Mouse (Mus musculus): ENCODE measurements around the gene Rev3l.

The Rev3l gene

DNA sequence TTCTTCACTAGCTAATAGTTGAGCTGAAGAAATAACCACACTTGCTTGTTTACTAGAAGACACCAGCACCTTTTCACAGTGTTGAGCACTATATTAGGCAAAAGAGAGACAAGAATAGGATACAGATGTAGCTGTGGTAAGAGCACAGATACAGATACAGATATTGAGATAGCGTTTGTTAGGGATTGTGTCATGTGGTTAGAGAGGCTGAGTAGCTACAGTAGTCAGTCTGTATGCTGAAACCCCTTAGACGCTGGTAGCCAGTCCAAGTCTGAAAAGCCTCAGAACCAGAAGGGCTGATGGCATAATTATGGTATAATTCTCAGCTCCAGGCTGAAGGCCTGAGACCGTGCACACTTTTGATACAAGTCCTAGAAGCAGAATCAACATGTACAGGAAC, 53.3 kb downstream of the Rev3l start:
- no peak for DNase-seq (ENCODE audit: low spot score)

GRCm38 (mm10) chr10:39793295-39793694, 61.4 kb downstream of the Rev3l start:
- DNase-seq (ENCODE audit: low spot score), result no peak

- DNase-seq (ENCODE audit: low spot score), result no peak
These were observed 79.6 kb downstream of the Rev3l start for GRCm38 (mm10) chr10:39811507-39811906.

GRCm38 (mm10) chr10:39842621-39843020, 110.7 kb downstream of the Rev3l start:
- no peak for DNase-seq (ENCODE audit: low spot score)

DNA sequence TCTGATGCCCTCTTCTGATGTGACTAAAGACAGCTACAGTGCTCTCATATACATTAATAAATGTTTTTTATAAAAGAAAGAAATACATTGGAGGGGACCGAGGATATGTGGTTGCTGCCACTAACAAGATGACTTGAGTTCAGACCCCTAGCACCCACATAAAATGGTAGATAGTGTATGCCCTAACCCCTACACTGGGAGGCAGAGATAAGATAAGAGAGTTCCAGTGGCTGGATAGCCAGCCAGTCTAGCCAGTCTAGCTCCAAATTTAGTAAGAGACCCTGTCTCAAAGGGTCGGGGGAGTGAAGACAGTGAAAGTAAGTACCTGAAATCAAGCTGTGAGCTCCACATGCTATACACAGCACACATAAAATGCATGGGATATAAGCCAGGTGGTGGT, 133.6 kb downstream of the Rev3l start:
- no peak for DNase-seq (ENCODE audit: low spot score)

GRCm38 (mm10) chr10:39888621-39889020, 156.7 kb downstream of the Rev3l start:
- peak; percentile 47 for DNase-seq (ENCODE audit: low spot score)

DNA sequence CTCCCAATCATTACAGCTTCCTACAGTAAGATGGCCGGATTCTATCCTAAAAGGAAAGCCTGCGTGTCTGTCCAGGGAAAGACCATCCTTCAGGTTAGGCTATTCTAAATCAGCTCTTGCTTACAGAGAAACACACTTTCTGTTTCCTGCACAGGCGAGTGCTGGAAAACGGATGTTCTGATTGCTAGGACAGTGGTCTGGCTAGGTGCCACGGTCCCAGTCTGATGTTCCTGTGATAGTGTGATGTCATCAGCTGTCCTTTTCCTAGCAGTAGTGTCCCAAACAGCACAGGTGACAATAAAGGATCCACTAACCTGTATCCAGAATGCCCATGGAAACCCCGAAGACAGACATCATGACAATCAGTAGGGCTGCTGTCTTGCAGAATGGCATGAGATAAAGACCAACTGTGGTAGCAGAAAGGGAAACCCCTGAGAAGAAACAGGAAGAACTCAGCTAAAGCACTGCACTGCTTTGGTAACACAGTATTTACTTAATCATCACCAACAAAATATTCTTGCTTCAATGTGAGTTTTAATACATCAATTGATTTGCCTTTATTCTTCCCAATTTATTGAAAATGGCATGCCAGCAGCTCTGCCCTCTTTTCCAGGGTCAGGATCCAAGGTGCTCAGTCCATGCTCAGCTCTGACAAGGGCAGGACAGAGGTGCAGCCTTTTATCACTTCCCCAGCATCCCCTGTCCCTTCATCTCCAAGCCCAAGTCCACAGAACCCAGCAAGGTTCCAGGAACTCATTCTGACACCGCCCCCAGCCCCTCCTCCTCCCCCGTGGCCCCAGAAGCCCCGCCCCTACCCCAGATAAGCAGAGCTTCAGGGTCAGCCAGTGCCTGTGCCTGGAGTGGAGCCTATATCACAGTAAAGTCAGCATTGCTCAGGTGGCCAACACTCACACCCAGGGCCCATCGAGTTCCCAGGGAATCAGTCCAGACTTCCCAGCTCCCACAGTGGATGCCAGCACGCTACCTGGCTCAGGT, 162.1 kb downstream of the Rev3l start:
- DNase-seq (ENCODE audit: low spot score), result peak; percentile 69

- no peak for DNase-seq (ENCODE audit: low spot score)
These were observed 164.6 kb downstream of the Rev3l start for GRCm38 (mm10) chr10:39896503-39896902.

- DNase-seq (ENCODE audit: low spot score), result peak; percentile 93
These were observed 167.0 kb downstream of the Rev3l start, which contains the start of gene Mfsd4b4 for GRCm38 (mm10) chr10:39898874-39899371. Gene Mfsd4b4, minus strand, starts transcription at chr10:39899238.

GRCm38 (mm10) chr10:39904191-39904590, 172.3 kb downstream of the Rev3l start:
- DNase-seq (ENCODE audit: low spot score), result no peak

DNA sequence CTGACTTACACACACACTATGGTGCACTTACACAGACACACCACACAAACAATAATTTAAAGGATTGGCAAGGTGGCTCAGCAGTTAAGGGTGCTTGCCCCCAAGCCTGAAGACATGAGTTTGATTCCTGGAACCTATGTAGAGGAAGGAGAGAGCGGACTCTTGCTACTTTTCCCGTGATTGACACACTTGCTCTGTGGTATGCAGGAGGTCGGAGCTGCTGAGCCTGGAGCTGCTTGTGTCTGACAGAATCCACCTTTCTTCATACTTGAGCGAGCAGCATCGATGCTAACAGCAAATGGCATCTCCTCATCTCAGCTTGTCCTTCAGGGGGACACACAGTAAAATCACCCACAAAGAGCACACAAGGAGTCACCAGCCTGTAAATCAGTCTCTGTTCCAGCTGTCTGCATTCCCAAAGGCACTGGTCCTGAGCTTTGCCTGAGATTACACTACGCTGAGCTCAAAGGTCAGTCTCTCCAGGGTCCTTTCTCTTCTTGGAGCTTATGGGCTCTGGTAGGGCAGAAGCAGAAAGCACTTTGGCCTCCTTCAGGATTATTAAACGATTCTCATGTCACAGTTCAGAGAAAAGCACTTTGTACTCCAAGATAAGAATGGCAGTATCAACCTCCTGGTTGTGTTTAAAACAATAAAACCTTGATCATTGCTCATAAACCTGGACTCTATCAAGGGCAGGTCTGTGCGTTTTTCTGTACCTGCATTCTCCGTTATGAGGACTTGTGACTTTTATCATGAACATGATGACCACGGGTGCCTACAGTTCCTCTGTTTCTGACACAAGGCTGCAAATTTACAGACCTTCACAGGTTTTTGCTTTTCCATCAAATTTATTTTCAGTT, 175.1 kb downstream of the Rev3l start:
- peak; percentile 73 for DNase-seq (ENCODE audit: low spot score)

DNA sequence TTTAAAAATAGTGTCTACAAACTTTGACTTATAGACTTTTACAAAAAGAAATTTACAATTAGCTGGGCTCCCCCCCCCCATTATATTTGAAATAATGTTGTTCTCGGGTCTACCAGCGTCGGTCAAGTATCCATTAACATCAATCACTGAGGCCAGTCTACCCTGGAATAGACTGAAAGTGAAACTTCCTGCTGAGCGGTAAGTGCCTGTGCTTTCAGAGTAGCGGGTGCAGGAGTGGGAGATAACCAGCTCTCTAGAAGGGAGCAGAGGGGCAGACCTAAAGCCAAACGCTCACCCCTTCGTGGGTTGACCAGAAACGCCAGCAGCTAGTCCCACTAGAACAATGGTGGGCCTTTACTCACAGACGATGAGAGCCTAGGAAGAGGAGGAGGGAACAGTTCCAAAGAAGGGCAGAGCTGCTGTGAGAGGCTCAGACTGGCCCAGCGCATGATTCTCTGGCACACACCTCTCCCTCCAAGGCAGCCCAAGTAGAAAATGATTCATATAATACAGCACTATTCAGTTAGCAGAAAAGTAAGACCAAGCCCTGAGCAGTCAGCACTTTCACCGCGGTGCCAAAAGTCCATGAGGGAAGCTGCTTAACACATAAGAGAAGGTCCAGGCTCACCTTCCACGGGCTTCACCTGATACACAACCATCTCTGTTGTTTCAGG, 177.0 kb downstream of the Rev3l start:
- DNase-seq (ENCODE audit: low spot score), result no peak

- no peak for DNase-seq (ENCODE audit: low spot score)
These were observed 180.7 kb downstream of the Rev3l start for GRCm38 (mm10) chr10:39912616-39913015.

DNA sequence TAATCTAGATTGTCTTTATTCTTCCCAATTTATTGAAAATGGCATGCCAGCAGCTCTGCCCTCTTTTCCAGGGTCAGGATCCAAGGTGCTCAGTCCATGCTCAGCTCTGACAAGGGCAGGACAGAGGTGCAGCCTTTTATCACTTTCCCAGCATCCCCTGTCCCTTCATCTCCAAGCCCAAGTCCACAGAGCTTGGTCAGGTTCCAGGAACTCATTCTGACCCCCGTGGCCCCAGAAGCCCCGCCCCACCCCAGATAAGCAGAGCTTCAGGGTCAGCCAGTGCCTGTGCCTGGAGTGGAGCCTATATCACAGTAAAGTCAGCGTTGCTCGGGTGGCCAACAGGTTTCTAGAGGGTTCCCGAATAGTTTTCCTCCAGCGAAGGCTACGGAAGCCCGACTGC, 192.6 kb downstream of the Rev3l start:
- peak; percentile 86 for DNase-seq (ENCODE audit: low spot score)
